Mouse (Mus musculus): Measurements from ENCODE around the gene Runx2.

GRCm38 (mm10) chr17:44735223-44735990, 79.2 kb downstream of the Runx2 start:
- TF ChIP-seq CTCF (IDR thresholded peaks at IDR 0.05; ENCODE audit: low read depth, low read length) (no peak), POLR2A (IDR thresholded peaks at IDR 0.05; ENCODE audit: borderline replicate concordance, low read depth, low read length) (no peak)

Measured in bone marrow macrophage, adult 2 months (primary cell).